Mouse (Mus musculus): ENCODE measurements around the gene Camk2n1. TPM values are rescaled to one million over a fixed set of nuclear protein-coding genes. Genes with fewer than 3 reads are reported as not detected.

The Camk2n1 gene
- total and polyA plus RNA-seq, 3 experiments = 0.10 TPM; not detected in 2

DNA sequence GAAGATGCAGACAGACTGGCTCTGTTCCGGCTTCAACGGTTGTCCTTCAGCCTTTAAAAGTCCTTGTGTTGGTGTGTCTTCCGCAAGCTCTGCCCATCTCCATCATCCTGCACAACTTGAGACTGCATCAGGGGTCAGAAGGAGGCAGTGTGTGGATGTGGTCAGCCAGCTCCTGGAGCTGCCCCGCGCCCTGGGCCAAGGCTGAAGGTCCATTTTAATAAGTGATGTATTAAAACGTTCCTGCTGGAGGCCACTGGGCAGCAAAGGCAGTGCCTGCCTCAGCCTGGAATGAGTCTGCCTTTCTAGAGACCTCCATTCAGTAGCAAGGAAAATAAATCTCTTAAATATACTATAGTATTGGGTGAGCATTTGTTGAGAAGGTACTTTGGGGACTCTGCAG is 5.7 kb downstream of the Camk2n1 start:
- H3K27me3 ChIP-seq (ENCODE audit: control insufficient read depth in 1 of 2, insufficient read depth in 2 of 2, low read length in 2 of 2) = no peaks in the 10 kb centered on the region
- H3K4me1 ChIP-seq (ENCODE audit: control insufficient read depth in 1 of 2, insufficient read depth in 2 of 2, low read length in 2 of 2) = no peaks in the 10 kb centered on the region
- no peaks in the 10 kb centered on the region for H3K36me3 ChIP-seq (ENCODE audit: control insufficient read depth in 1 of 2, insufficient read depth in 2 of 2, low read length in 2 of 2)
- no peak for DNase-seq (ENCODE audit: low read depth, low spot score)
- no peaks in the 10 kb centered on the region for H3K79me2 ChIP-seq (ENCODE audit: control insufficient read depth, insufficient read depth, low read length, poor library complexity)
- no peak overlapping the region for H3K9ac ChIP-seq (ENCODE audit: control insufficient read depth, low read depth, low read length, poor library complexity, severe bottlenecking)
- H3K4me3 ChIP-seq (ENCODE audit: control insufficient read depth in 1 of 2, insufficient read depth in 1 of 2, low read depth in 2 of 2, low read length in 2 of 2) = no peak overlapping the region
- TF ChIP-seq POLR2A (IDR thresholded peaks at IDR 0.05; ENCODE audit: control insufficient read depth in 1 of 2, insufficient read depth in 1 of 2, low read depth in 1 of 2, low read length in 2 of 2, poor library complexity in 1 of 2) (no peak), ETS1 (IDR thresholded peaks at IDR 0.05; ENCODE audit: low read depth, low read length) (no peak), RAD21 (IDR thresholded peaks at IDR 0.05; ENCODE audit: low read depth, low read length) (no peak), GABPA (IDR thresholded peaks at IDR 0.05; ENCODE audit: low read depth, low read length) (no peak), ELF1 (IDR thresholded peaks at IDR 0.05; ENCODE audit: low read depth, low read length) (no peak), ZMIZ1 (IDR thresholded peaks at IDR 0.05; ENCODE audit: low read depth, low read length) (no peak), CHD1 (IDR thresholded peaks at IDR 0.05; ENCODE audit: low read depth, low read length) (no peak), MAFK (IDR thresholded peaks at IDR 0.05; ENCODE audit: borderline replicate concordance, low read depth, low read length) (no peak), TBP (IDR thresholded peaks at IDR 0.05; ENCODE audit: low read depth, low read length) (no peak), SIN3A (IDR thresholded peaks at IDR 0.05; ENCODE audit: low read length) (no peak), NRF1 (IDR thresholded peaks at IDR 0.05; ENCODE audit: insufficient read depth, low read depth, low read length, poor library complexity, severe bottlenecking) (no peak), MXI1 (IDR thresholded peaks at IDR 0.05; ENCODE audit: low read depth, low read length) (no peak), POLR2AphosphoS5 (IDR thresholded peaks at IDR 0.05; ENCODE audit: borderline replicate concordance, low read depth, low read length) (no peak), CHD2 (IDR thresholded peaks at IDR 0.05; ENCODE audit: low read length) (no peak), TCF12 (IDR thresholded peaks at IDR 0.05; ENCODE audit: low read depth, low read length) (no peak), JUND (IDR thresholded peaks at IDR 0.05; ENCODE audit: low read depth, low read length) (no peak)
- no peaks in the 10 kb centered on the region for H3K9me3 ChIP-seq (replicated peaks; ENCODE audit: insufficient read depth, low read length)
- no peak overlapping the region for H3K27ac ChIP-seq (ENCODE audit: control insufficient read depth, low read depth, low read length)

DNA sequence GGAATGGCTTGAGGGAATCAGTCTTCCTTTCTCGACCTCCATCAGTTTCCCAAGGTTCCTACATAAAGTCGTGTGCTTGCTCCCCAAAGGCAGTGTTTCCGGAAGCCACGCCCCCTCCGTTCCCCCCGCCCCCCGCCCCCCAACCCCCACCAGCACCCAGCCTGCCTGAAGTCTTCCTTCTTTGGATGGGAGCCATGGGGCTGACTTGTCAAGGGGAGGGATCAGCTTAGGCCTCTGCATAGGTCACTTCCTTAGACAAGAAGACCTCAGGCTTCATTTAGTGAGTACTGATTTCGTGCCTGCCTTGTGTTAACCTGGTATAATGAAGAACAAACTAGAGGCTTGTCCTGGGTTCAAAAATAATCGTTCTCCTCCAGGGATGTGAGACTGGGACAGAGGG is 6.8 kb downstream of the Camk2n1 start:
- TF ChIP-seq TCF12 (IDR thresholded peaks at IDR 0.05; ENCODE audit: low read depth, low read length) (no peak), JUND (IDR thresholded peaks at IDR 0.05; ENCODE audit: low read depth, low read length) (no peak), CHD1 (IDR thresholded peaks at IDR 0.05; ENCODE audit: low read depth, low read length) (no peak), USF2 (IDR thresholded peaks at IDR 0.05; ENCODE audit: borderline replicate concordance in 1 of 2, insufficient read depth in 1 of 2, low read depth in 1 of 2, low read length in 2 of 2) (no peak), MEF2A (IDR thresholded peaks at IDR 0.05; ENCODE audit: extremely low read depth, insufficient replicate concordance, low read depth, low read length, poor library complexity, severe bottlenecking) (no peak), USF1 (IDR thresholded peaks at IDR 0.05; ENCODE audit: low read depth, low read length) (no peak), BHLHE40 (IDR thresholded peaks at IDR 0.05; ENCODE audit: borderline replicate concordance, low read depth, low read length) (no peak), ETS1 (IDR thresholded peaks at IDR 0.05; ENCODE audit: low read depth, low read length) (no peak), KAT2A (conservative IDR thresholded peaks at IDR 0.05; ENCODE audit: low read depth, low read length) (no peak), POLR2AphosphoS2 (IDR thresholded peaks at IDR 0.05; ENCODE audit: low read length) (no peak), ZC3H11A (IDR thresholded peaks at IDR 0.05; ENCODE audit: low read depth, low read length) (no peak), TAL1 (IDR thresholded peaks at IDR 0.05; ENCODE audit: low read length) (no peak), CHD2 (IDR thresholded peaks at IDR 0.05; ENCODE audit: low read length) (no peak), RAD21 (IDR thresholded peaks at IDR 0.05; ENCODE audit: low read depth, low read length) (no peak)
- Histone ChIP-seq H3K27me3 (ENCODE audit: control insufficient read depth in 1 of 2, insufficient read depth in 2 of 2, low read length in 2 of 2) (no peaks in the 10 kb centered on the region), H3K9ac (ENCODE audit: control insufficient read depth, low read depth, low read length, poor library complexity, severe bottlenecking) (no peak overlapping the region), H3K27ac (ENCODE audit: control insufficient read depth, low read depth, low read length) (no peak overlapping the region), H3K36me3 (ENCODE audit: control insufficient read depth in 1 of 2, insufficient read depth in 2 of 2, low read length in 2 of 2) (no peaks in the 10 kb centered on the region), H3K4me1 (ENCODE audit: control insufficient read depth in 1 of 2, insufficient read depth in 2 of 2, low read length in 2 of 2) (no peaks in the 10 kb centered on the region), H3K4me3 (ENCODE audit: control insufficient read depth in 1 of 2, insufficient read depth in 1 of 2, low read depth in 2 of 2, low read length in 2 of 2) (no peak overlapping the region), H3K79me2 (ENCODE audit: control insufficient read depth, insufficient read depth, low read length, poor library complexity) (no peaks in the 10 kb centered on the region), H3K9me3 (replicated peaks; ENCODE audit: insufficient read depth, low read length) (no peaks in the 10 kb centered on the region)
- DNase-seq (ENCODE audit: low read depth, low spot score) = no peak
